In genomic region chr7:135680334-135680733, GRCm38 (mm10) we compare ENCODE assay signal across 9 mouse cellular contexts. TPM values are rescaled to one million over a fixed set of nuclear protein-coding genes. Genes with fewer than 3 reads are reported as not detected.
DNase-seq lines count a peak whose midpoint lies in the region; ATAC-seq lines count a peak whose summit lies in the region.
"Had no signal": no experiment of that assay in that cellular context is flagged by ENCODE, and none has a peak within 500 bp of the region (broad histone marks: within the 10 kb centered on the region; RNA-seq: fewer than 3 reads in every experiment).

No protein-coding gene starts in this region.

- H3K36me3 ChIP-seq in heart, embryonic 12.5 days, result peaks cover 6% of the 10 kb centered on the region
- peaks cover 35% of the 10 kb centered on the region for H3K36me3 ChIP-seq in liver, embryonic 12.5 days
- 0 out of 2 replicates have a peak, but pooled peaks cover 3% of the 10 kb centered on the region for H3K36me3 ChIP-seq in intestine, embryonic 15.5 days

- DNase-seq in heart, adult 8-10 months (ENCODE audit: low spot score), result peak; percentile 21
- DNase-seq in 416B (ENCODE audit: low read depth), result peak; percentile 67
- DNase-seq in NIH3T3 (ENCODE audit: low read depth), result peak; percentile 53
- DNase-seq in spleen, postnatal 10 days (ENCODE audit: low spot score in 2 of 2), result peak; percentile 72 to 87

- no peak overlapping the region for H3K27ac ChIP-seq in heart, embryonic 12.5 days (ENCODE audit: poor library complexity, severe bottlenecking)
- no peak overlapping the region for H3K27ac ChIP-seq in liver, embryonic 12.5 days
- no peak overlapping the region for H3K27ac ChIP-seq in intestine, embryonic 15.5 days
- H3K27ac ChIP-seq: limb, embryonic 13.5 days had no signal

- no peaks in the 10 kb centered on the region for H3K27me3 ChIP-seq in heart, embryonic 12.5 days (replicated peaks)
- H3K27me3 ChIP-seq in liver, embryonic 12.5 days (replicated peaks), result no peaks in the 10 kb centered on the region
- H3K27me3 ChIP-seq in intestine, embryonic 15.5 days (replicated peaks), result no peaks in the 10 kb centered on the region
- H3K27me3 ChIP-seq: limb, embryonic 13.5 days had no signal

- no peak overlapping the region for H3K9ac ChIP-seq in heart, embryonic 12.5 days
- H3K9ac ChIP-seq in liver, embryonic 12.5 days, result no peak overlapping the region
- H3K9ac ChIP-seq in intestine, embryonic 15.5 days, result no peak overlapping the region
- H3K9ac ChIP-seq: limb, embryonic 13.5 days had no signal

- H3K4me1 ChIP-seq in heart, embryonic 12.5 days (replicated peaks), result peaks cover 5% of the 10 kb centered on the region; the same call in 1 of the 2 replicates
- no peaks in the 10 kb centered on the region for H3K4me1 ChIP-seq in liver, embryonic 12.5 days
- no peaks in the 10 kb centered on the region for H3K4me1 ChIP-seq in intestine, embryonic 15.5 days (replicated peaks)
- H3K4me1 ChIP-seq: limb, embryonic 13.5 days had no signal

- no peak for ATAC-seq in heart, embryonic 12.5 days (ENCODE audit: insufficient number of reproducible peaks, low FRiP score)
- peak; percentile 65 for ATAC-seq in erythroid progenitor cell, adult 5-6 weeks (replicated peaks; ENCODE audit: low FRiP score, poor library complexity, severe bottlenecking)
- 0 out of 2 replicates have a peak, but pooled peaks have one; percentile 48 for ATAC-seq in liver, embryonic 12.5 days
- ATAC-seq in intestine, embryonic 15.5 days, result no peak

- no peak overlapping the region for H3K4me2 ChIP-seq in heart, embryonic 12.5 days
- H3K4me2 ChIP-seq in liver, embryonic 12.5 days, result no peak overlapping the region
- no peak overlapping the region for H3K4me2 ChIP-seq in intestine, embryonic 15.5 days (replicated peaks)
- H3K4me2 ChIP-seq: limb, embryonic 13.5 days had no signal

- 71% methylated on average over 5 of the region's 5 CpGs for WGBS in heart, embryonic 12.5 days
- WGBS in liver, embryonic 12.5 days (ENCODE audit: insufficient replicate concordance), result 68% methylated on average over 5 of the region's 5 CpGs
- 73% methylated on average over 5 of the region's 5 CpGs for WGBS in intestine, embryonic 15.5 days

- H3K4me3 ChIP-seq in heart, embryonic 12.5 days, result no peak overlapping the region
- H3K4me3 ChIP-seq in liver, embryonic 12.5 days, result no peak overlapping the region
- no peak overlapping the region for H3K4me3 ChIP-seq in intestine, embryonic 15.5 days (replicated peaks)
- H3K4me3 ChIP-seq: limb, embryonic 13.5 days had no signal

- H3K9me3 ChIP-seq in heart, embryonic 12.5 days (replicated peaks), result 0 out of 2 replicates have a peak, but pooled peaks cover 3% of the 10 kb centered on the region
- H3K9me3 ChIP-seq in liver, embryonic 12.5 days (replicated peaks), result no peaks in the 10 kb centered on the region
- H3K9me3 ChIP-seq in intestine, embryonic 15.5 days, result no peaks in the 10 kb centered on the region
- H3K9me3 ChIP-seq: limb, embryonic 13.5 days had no signal

RNA-seq across cellular contexts. Expression of gene Mki67, which starts 35.8 kb away (rescaled TPM):
- total RNA-seq in heart, adult 8-10 months (2022), result 1 to 10 TPM in 1 of 4 experiments, under 1 TPM in 3; 0.41 to 2.4 (median 0.83) TPM
- polyA plus RNA-seq in heart, embryonic 12.5 days (2016; fragmentation: Nextera tagmentation; extraction: Ambion mirVana), result 39.2 and 42.6 TPM in 2 replicates
- total RNA-seq in erythroid progenitor cell, adult 5-6 weeks (2015; ENCODE audit: low replicate concordance), result 3,888 and 3,969 TPM in 2 replicates
- total RNA-seq in erythroid progenitor cell, adult 5-6 weeks (2017; ENCODE audit: low replicate concordance), result 4,642 and 5,347 TPM in 2 replicates
- polyA plus RNA-seq in liver, embryonic 12.5 days (2016; fragmentation: Nextera tagmentation; extraction: Ambion mirVana), result 108 and 118 TPM in 2 replicates
- 37.6 and 38.1 TPM in 2 replicates for polyA plus RNA-seq in intestine, embryonic 15.5 days (2015; fragmentation: Nextera tagmentation; extraction: Ambion mirVana)

Comparison
In these comparisons a context has a peak if more than half of its experiments do, and no peak if none do; other contexts are left out.
1. DNase-seq: peak in every context shown above with its lines; median percentile 80 in spleen, postnatal 10 days; 67 in 416B; 53 in NIH3T3; 21 in heart, adult 8-10 months.
2. ATAC-seq: peak in erythroid progenitor cell, adult 5-6 weeks (single experiment) and liver, embryonic 12.5 days (single experiment); none in heart, embryonic 12.5 days (single experiment) and intestine, embryonic 15.5 days (single experiment).